Mouse (Mus musculus) forebrain, postnatal 0 days (tissue): Measurements from ENCODE around the gene Mapkap1. TPM values are rescaled to one million over a fixed set of nuclear protein-coding genes. Genes with fewer than 3 reads are reported as not detected.
A peak's percentile ranks its signal among the peaks of the same experiment; 100 is the strongest.

Source experiments
- ATAC-seq: fragments of 200-750 bp; cut with Nextera tagmentation; 2 replicates; pipeline ENCODE4 v1.8.0; 2017; ENCODE audit warnings: mild to moderate bottlenecking, moderate library complexity
- DNase-seq: peaks from one replicate; pipeline ENCODE4 v3.0.0-alpha.2; 2015
- H3K27ac ChIP-seq: fragments of 300-500 bp; sonication (generic); 2 replicates; pipeline ENCODE4 v1.5.1; 2014; ENCODE audit warnings: low read depth, mild to moderate bottlenecking, antibody characterized with exemption, low read length, moderate library complexity, mixed read lengths
- H3K27me3 ChIP-seq: fragments of 300-500 bp; sonication (generic); 2 replicates; pipeline ENCODE4 v1.6.1; 2014; ENCODE audit warnings: mild to moderate bottlenecking, low read length, mixed read lengths; ENCODE audit not compliant: insufficient read depth
- H3K36me3 ChIP-seq: fragments of 300-500 bp; sonication (generic); 2 replicates; pipeline ENCODE4 v1.6.1; 2014; ENCODE audit warnings: mild to moderate bottlenecking, moderate library complexity; ENCODE audit not compliant: insufficient read depth
- H3K4me1 ChIP-seq: fragments of 300-500 bp; sonication (generic); 2 replicates; pipeline ENCODE4 v1.6.1; 2014; ENCODE audit warnings: antibody characterized with exemption; ENCODE audit not compliant: insufficient read depth
- H3K4me2 ChIP-seq: fragments of 300-500 bp; sonication (generic); 2 replicates; pipeline ENCODE4 v1.6.1; 2014; ENCODE audit warnings: low read depth, mild to moderate bottlenecking, moderate library complexity
- H3K4me3 ChIP-seq: fragments of 300-500 bp; sonication (generic); 2 replicates; pipeline ENCODE4 v1.5.1; 2014; ENCODE audit warnings: low read depth, low read length, mixed read lengths
- H3K9ac ChIP-seq: fragments of 300-500 bp; sonication (generic); 2 replicates; pipeline ENCODE4 v1.6.1; 2014; ENCODE audit warnings: mild to moderate bottlenecking
- H3K9me3 ChIP-seq: fragments of 300-500 bp; sonication (generic); 2 replicates; pipeline ENCODE4 v1.6.1; 2016; ENCODE audit warnings: low read length
- CTCF ChIP-seq: sonication (generic); IDR thresholded peaks from 2 replicates; pipeline ENCODE4 v1.5.1; 2016; ENCODE audit warnings: antibody characterized with exemption, control low read depth, low read depth
- WGBS: fragments of 180-500 bp; shearing (Covaris S2); extraction: QIAGEN DNeasy Blood & Tissue Kit; methylation state at CpG from one replicate; pipeline ENCODE4 v1.1.7; 2014; 5-methylcytosine and 5-hydroxymethylcytosine counted together
- polyA plus RNA-seq: library from polyadenylated mRNA; unstranded; fragments of >200 nt; fragmentation: Nextera tagmentation; extraction: Ambion mirVana; gene quantifications from 2 replicates; pipeline ENCODE4 v1.2.1, GENCODE M21; 2015
- total RNA-seq: library from RNA; depleted of rRNA; stranded (reverse); fragments of >200 nt; gene quantifications from 2 replicates; pipeline ENCODE4 v1.2.3, GENCODE M21; 2014

Gene Mapkap1
- total and polyA plus RNA-seq, 2 experiments from 2014 or later, result 102 TPM

DNA sequence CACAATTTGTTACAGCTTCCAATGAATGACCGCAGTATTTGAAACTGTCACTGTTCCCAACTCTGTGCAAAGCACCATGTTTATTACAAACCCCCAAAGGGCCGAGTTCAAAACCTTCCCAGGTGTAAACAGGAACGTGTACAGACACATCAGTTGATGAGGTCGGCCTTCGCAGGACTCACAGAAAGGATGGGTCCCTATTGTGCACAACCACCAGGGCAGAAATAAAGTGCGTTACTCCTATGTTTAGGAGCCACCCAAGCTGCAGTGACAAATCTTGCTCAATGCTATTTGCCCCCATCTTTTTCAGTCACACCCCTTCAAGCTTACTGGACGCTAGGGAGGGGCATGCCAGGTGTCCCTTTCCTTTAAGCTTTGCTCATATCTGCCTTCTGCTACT lies 1.0 kb downstream of the Mapkap1 start:
- WGBS, result 23% methylated on average over 7 of the region's 7 CpGs

DNA sequence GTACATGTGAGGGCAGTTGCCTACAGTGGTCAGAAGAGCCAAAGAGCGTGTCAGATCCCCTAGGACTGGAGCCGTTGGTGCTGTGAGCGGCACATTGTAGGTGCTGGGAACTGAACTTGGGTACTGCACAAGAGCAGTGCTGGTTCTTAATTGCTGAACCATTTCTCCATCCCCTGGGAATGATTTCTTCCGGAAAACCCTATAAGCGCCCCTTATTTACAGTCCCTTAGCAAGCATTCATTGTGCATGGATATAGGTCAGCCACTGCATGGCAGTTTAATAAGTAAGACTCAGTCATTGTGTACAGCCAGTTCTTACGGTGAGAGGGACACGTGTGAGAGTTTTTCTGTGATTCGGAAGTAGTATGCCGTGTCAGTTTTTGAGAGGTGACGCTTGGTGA lies 1.8 kb downstream of the Mapkap1 start:
- Histone ChIP-seq H3K4me1 (peaks cover 7% of the 10 kb centered on the region; the same call in 1 of the 2 replicates), H3K36me3 (no peaks in the 10 kb centered on the region), H3K4me2 (no peak overlapping the region), H3K9me3 (no peaks in the 10 kb centered on the region), H3K9ac (no peak overlapping the region), H3K27me3 (no peaks in the 10 kb centered on the region), H3K27ac (no peak overlapping the region), H3K4me3 (no peak overlapping the region)
- no peak for DNase-seq
- TF ChIP-seq CTCF, result no peak
- no peak for ATAC-seq
- WGBS, result 89% methylated on average over 10 of the region's 10 CpGs

More for the DNA sequence above, 1.0 kb downstream of the Mapkap1 start:
- no peak for DNase-seq
- no peaks in the 10 kb centered on the region for H3K27me3 ChIP-seq
- H3K36me3 ChIP-seq, result no peaks in the 10 kb centered on the region
- H3K4me2 ChIP-seq, result peak overlapping the region; percentile 80
- H3K9ac ChIP-seq, result peak overlapping the region; percentile 79; the same call in 1 of the 2 replicates
- no peak overlapping the region for H3K27ac ChIP-seq
- H3K4me1 ChIP-seq, result peaks cover 7% of the 10 kb centered on the region; the same call in 1 of the 2 replicates
- peak overlapping the region; percentile 91 for H3K4me3 ChIP-seq
- H3K9me3 ChIP-seq, result no peaks in the 10 kb centered on the region
- no peak for TF ChIP-seq CTCF
- ATAC-seq, result no peak

DNA sequence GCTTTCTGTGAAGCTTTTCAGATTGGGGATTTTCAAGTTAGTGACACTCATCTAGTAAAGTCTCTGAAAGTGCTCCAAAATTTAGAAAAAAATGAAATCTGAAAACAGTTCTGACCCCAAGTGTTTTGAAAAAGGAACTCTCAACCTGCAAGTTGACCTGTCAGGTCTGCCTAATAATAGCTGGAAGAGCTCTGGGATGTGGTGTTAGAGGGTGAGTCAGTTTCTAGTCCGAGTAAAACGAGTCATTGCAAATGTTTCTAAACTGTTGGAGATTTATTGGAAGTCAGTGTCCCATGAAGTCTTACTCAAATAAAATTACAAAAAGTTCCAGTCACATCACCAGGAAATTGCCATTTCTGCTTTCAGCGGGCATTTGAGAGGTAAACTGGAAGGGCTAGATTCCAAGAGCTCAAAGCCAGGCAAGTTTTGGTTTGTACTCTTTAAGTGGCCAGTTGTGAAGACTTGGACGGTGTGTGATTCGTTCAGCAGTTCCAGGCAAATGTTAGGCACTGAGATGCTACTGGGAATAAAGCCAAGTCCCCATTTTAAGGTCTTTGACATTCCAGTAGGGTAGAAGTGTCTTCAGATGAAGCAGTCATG lies 3.3 kb downstream of the Mapkap1 start:
- Histone ChIP-seq H3K4me2 (no peak overlapping the region), H3K4me1 (peaks cover 7% of the 10 kb centered on the region; the same call in 1 of the 2 replicates), H3K9ac (no peak overlapping the region), H3K27me3 (no peaks in the 10 kb centered on the region), H3K27ac (no peak overlapping the region), H3K4me3 (no peak overlapping the region), H3K36me3 (no peaks in the 10 kb centered on the region), H3K9me3 (no peaks in the 10 kb centered on the region)
- DNase-seq (no peak), ATAC-seq (no peak)
- WGBS, result 81% methylated on average over 5 of the region's 5 CpGs
- no peak for TF ChIP-seq CTCF

DNA sequence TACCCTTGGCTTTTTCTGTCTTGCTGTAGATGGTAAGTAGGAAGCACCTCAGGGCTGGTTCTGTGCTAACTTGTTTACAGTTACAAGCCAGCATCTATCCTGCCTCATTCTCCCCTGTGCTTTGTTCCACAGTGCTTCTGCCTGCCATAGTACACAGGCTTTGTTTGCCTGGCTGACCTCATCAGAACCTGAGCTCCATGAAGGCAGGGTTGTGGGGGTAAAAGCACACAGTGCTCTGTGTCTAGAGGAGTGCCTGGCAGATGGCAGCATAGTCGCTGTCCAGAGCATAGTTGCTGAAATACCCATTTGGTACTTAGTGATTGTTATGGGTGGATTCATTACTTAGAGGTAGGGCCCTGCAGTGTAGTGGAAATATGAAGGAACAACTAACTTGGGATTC lies 13.7 kb downstream of the Mapkap1 start:
- Histone ChIP-seq H3K9me3 (no peaks in the 10 kb centered on the region), H3K36me3 (peaks cover 4% of the 10 kb centered on the region; the same call in 1 of the 2 replicates), H3K4me3 (no peak overlapping the region), H3K27ac (no peak overlapping the region), H3K4me1 (no peaks in the 10 kb centered on the region), H3K9ac (no peak overlapping the region), H3K4me2 (no peak overlapping the region), H3K27me3 (no peaks in the 10 kb centered on the region)
- 59% methylated on average over 1 of the region's 1 CpGs for WGBS
- DNase-seq, result no peak
- no peak for TF ChIP-seq CTCF
- no peak for ATAC-seq

DNA sequence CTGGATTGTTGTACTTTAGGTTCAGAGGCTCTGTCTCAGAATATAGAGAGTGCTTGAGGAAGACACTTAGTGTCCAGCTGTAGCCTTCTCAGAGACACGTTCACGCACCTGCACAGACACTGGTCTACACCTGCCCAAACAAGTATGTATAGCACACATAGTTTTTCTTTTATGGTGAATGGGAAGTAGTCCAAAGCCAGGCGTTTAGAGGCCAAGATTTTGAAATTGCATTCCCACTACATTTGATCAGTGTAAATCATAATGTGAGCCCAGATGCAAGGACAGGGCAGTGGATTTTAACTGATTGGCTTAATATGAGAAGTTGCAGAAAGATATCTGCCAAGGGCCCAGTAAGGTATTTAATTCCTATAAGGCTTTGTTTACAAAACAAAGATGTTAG lies 17.6 kb downstream of the Mapkap1 start:
- ATAC-seq (no peak), DNase-seq (no peak)
- Histone ChIP-seq H3K9ac (no peak overlapping the region), H3K9me3 (no peaks in the 10 kb centered on the region), H3K27ac (no peak overlapping the region), H3K4me1 (no peaks in the 10 kb centered on the region), H3K27me3 (no peaks in the 10 kb centered on the region), H3K4me2 (no peak overlapping the region), H3K36me3 (peaks cover 4% of the 10 kb centered on the region; the same call in 1 of the 2 replicates), H3K4me3 (no peak overlapping the region)
- 90% methylated on average over 3 of the region's 3 CpGs for WGBS
- no peak for TF ChIP-seq CTCF

DNA sequence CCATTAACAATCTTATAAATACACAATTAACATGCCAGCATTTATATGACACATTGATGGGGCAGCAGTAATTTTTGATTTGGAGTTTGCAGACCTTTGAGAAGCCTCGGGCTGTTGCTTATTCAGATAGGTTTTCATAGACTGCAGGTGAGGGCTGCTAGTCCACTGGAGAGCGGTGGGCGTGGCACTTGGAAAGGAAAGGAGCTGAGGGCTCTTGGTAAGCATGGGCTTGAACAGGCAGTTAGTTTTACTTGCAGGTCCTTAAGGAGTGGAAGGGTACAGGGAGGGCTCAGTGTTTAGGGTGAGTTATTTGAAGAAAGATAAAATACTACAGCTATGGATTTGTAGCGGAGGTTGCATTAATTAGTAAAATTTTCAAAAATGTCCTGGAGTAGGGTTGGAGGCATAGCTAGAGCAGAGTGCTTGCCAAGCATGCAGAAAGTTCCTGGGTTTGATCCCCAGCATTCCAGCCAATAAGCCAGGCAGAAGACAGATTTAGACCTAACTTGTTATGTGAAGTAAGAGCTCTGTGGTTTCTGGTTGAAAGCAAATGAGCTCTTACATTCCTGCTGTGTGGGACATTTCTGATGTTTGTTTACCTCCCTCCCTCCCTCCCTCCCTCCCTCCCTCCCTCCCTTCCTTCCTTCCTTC lies 19.1 kb downstream of the Mapkap1 start:
- no peaks in the 10 kb centered on the region for H3K27me3 ChIP-seq
- no peak overlapping the region for H3K9ac ChIP-seq
- H3K4me2 ChIP-seq, result no peak overlapping the region
- H3K36me3 ChIP-seq, result no peaks in the 10 kb centered on the region
- TF ChIP-seq CTCF, result no peak
- ATAC-seq, result no peak
- no peaks in the 10 kb centered on the region for H3K4me1 ChIP-seq
- no peak overlapping the region for H3K4me3 ChIP-seq
- H3K27ac ChIP-seq, result no peak overlapping the region
- no peak for DNase-seq
- H3K9me3 ChIP-seq, result no peaks in the 10 kb centered on the region
- WGBS, result 79% methylated on average over 4 of the region's 4 CpGs

DNA sequence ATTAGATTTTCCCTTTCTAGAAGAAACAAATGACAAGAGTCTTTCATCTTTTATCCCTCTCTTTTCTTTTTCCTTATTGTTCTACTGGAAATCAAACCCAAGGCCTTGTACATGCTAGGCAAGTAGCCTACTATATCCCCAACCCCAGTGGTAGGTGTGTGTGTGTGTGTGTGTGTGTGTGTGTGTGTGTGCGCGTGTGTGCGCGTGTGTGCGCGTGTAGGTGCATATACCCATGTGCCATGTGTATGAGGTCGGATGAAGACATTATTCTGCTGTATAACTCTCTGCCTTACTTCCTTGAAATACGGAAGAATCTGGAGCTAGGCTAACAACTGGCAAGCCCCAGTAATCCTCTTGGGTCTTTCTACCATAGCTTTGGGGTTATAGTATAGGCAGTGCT lies 24.1 kb downstream of the Mapkap1 start:
- no peak overlapping the region for H3K4me3 ChIP-seq
- no peak overlapping the region for H3K4me2 ChIP-seq
- no peak for TF ChIP-seq CTCF
- WGBS, result 96% methylated on average over 8 of the region's 8 CpGs
- H3K36me3 ChIP-seq, result no peaks in the 10 kb centered on the region
- DNase-seq (no peak), ATAC-seq (no peak)
- H3K4me1 ChIP-seq, result no peaks in the 10 kb centered on the region
- no peak overlapping the region for H3K27ac ChIP-seq
- no peaks in the 10 kb centered on the region for H3K9me3 ChIP-seq
- no peak overlapping the region for H3K9ac ChIP-seq
- H3K27me3 ChIP-seq, result no peaks in the 10 kb centered on the region
